Comparison of ENCODE assay signal across 8 mouse cellular contexts in the genomic region with DNA sequence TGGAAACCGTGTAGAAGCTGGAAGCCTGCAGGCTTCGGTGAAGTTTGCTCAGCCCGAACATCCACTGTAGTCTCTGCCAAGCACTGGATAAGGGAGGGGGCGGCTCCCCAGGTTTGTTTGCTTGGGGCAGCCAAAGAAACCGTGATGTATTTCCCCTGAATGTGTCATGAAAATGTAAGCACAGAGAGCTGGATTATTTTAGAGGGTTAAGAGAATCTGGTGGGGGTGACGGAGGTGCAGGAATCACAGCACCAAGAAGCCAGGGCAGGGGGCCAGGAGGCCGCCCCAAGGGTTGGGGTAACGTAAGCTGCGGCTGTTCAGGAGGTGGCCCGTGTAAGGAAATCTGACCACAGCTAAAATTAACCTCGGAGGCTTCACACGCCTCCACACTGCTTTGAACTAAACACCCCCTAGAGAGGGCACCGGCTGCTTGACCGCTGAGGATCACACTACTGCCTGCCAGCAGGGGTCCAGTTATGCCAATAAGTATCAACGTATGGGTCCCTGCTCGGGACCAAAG.
DNase-seq lines count a peak whose midpoint lies in the region; ATAC-seq and TF ChIP-seq lines count a peak whose summit lies in the region.

No protein-coding gene starts in this region.

- no peak for TF ChIP-seq POLR2A in lung, adult 2 months (IDR thresholded peaks at IDR 0.05; ENCODE audit: borderline replicate concordance, extremely low read depth, low read depth, low read length)

- H3K4me3 ChIP-seq in lung, adult 2 months (replicated peaks; ENCODE audit: extremely low read depth, low read depth, low read length): no peak overlapping the region
- peak overlapping the region; percentile 34 for H3K4me3 ChIP-seq in heart, embryonic 13.5 days
- H3K4me3 ChIP-seq in limb, embryonic 13.5 days: peak overlapping the region; percentile 10; the same call in 1 of the 2 replicates
- no peak overlapping the region for H3K4me3 ChIP-seq in neural tube, embryonic 13.5 days

- no peak for TF ChIP-seq CTCF in lung, adult 2 months (IDR thresholded peaks at IDR 0.05; ENCODE audit: insufficient read depth, low read length)

- peak; percentile 38 to 60 for DNase-seq in lung, adult 18-20 months
- DNase-seq in lung, adult 2 months: no peak
- DNase-seq in thymus, postnatal 0 days (ENCODE audit: low spot score): no peak
- DNase-seq in cerebellum, postnatal 36 days: no peak

- no peak for ATAC-seq in heart, embryonic 13.5 days (ENCODE audit: extremely low read depth, insufficient number of reproducible peaks, low FRiP score, low TSS enrichment)
- ATAC-seq in limb, embryonic 13.5 days (ENCODE audit: low FRiP score, low read depth): peak; percentile 74
- 0 out of 2 replicates have a peak, but pooled peaks have one; percentile 33 for ATAC-seq in neural tube, embryonic 13.5 days (ENCODE audit: low read depth)
- ATAC-seq in erythroblast, adult 5-6 weeks (replicated peaks; ENCODE audit: low FRiP score, poor library complexity, severe bottlenecking): no peak

- peaks cover 11% of the 10 kb centered on the region; the same call in 1 of the 2 replicates for H3K4me1 ChIP-seq in lung, adult 2 months (ENCODE audit: control insufficient read depth, insufficient read depth, low read length)
- H3K4me1 ChIP-seq in heart, embryonic 13.5 days: peaks cover 39% of the 10 kb centered on the region
- H3K4me1 ChIP-seq in limb, embryonic 13.5 days: peaks cover 25% of the 10 kb centered on the region
- peaks cover 58% of the 10 kb centered on the region for H3K4me1 ChIP-seq in neural tube, embryonic 13.5 days (replicated peaks)

- peak overlapping the region; percentile 64 for H3K27ac ChIP-seq in heart, embryonic 13.5 days (replicated peaks)
- H3K27ac ChIP-seq in limb, embryonic 13.5 days: peak overlapping the region; percentile 67
- H3K27ac ChIP-seq in neural tube, embryonic 13.5 days (replicated peaks): no peak overlapping the region

- H3K4me2 ChIP-seq in heart, embryonic 13.5 days: peak overlapping the region; percentile 68
- H3K4me2 ChIP-seq in limb, embryonic 13.5 days (replicated peaks): peak overlapping the region; percentile 52
- 0 out of 2 replicates have a peak overlapping the region, but pooled peaks have one; percentile 1 for H3K4me2 ChIP-seq in neural tube, embryonic 13.5 days

- H3K36me3 ChIP-seq in heart, embryonic 13.5 days: no peaks in the 10 kb centered on the region
- no peaks in the 10 kb centered on the region for H3K36me3 ChIP-seq in limb, embryonic 13.5 days
- no peaks in the 10 kb centered on the region for H3K36me3 ChIP-seq in neural tube, embryonic 13.5 days

- 9% methylated on average over 16 of the region's 16 CpGs for WGBS in lung, adult 2 months
- WGBS in heart, embryonic 13.5 days: 9% methylated on average over 16 of the region's 16 CpGs
- 9% methylated on average over 16 of the region's 16 CpGs for WGBS in limb, embryonic 13.5 days
- WGBS in neural tube, embryonic 13.5 days: 11% methylated on average over 16 of the region's 16 CpGs

- peaks cover 8% of the 10 kb centered on the region; the same call in 1 of the 2 replicates for H3K27me3 ChIP-seq in heart, embryonic 13.5 days (replicated peaks)
- H3K27me3 ChIP-seq in limb, embryonic 13.5 days: no peaks in the 10 kb centered on the region
- no peaks in the 10 kb centered on the region for H3K27me3 ChIP-seq in neural tube, embryonic 13.5 days

- H3K9me3 ChIP-seq in heart, embryonic 13.5 days: no peaks in the 10 kb centered on the region
- H3K9me3 ChIP-seq in limb, embryonic 13.5 days: no peaks in the 10 kb centered on the region
- H3K9me3 ChIP-seq in neural tube, embryonic 13.5 days: no peaks in the 10 kb centered on the region

- peak overlapping the region; percentile 70 for H3K9ac ChIP-seq in heart, embryonic 13.5 days
- peak overlapping the region; percentile 27; the same call in 1 of the 2 replicates for H3K9ac ChIP-seq in limb, embryonic 13.5 days
- peak overlapping the region; percentile 35; the same call in 1 of the 2 replicates for H3K9ac ChIP-seq in neural tube, embryonic 13.5 days

Comparison
In these comparisons a context has a peak if more than half of its experiments do, and no peak if none do; other contexts are left out.
1. DNase-seq: peak in lung, adult 18-20 months (2 of 2); none in lung, adult 2 months (single experiment), thymus, postnatal 0 days (single experiment) and cerebellum, postnatal 36 days (0 of 2).
2. H3K4me3 ChIP-seq: peak in heart, embryonic 13.5 days (single experiment) and limb, embryonic 13.5 days (single experiment); none in lung, adult 2 months (single experiment) and neural tube, embryonic 13.5 days (single experiment).
3. ATAC-seq: peak in limb, embryonic 13.5 days (single experiment) and neural tube, embryonic 13.5 days (single experiment); none in heart, embryonic 13.5 days (single experiment) and erythroblast, adult 5-6 weeks (single experiment).
4. H3K4me2 ChIP-seq: peak in every context shown above with its lines; median percentile 68 in heart, embryonic 13.5 days; 52 in limb, embryonic 13.5 days; 1 in neural tube, embryonic 13.5 days.
5. Peak in every context shown above with its lines, with median percentiles within 50 percentile points of each other: H3K9ac ChIP-seq.